Mouse (Mus musculus): Measurements from ENCODE around the gene Pwwp2b. TPM values are rescaled to one million over a fixed set of nuclear protein-coding genes. Genes with fewer than 3 reads are reported as not detected.

Pwwp2b gene
- polyA plus RNA-seq, 1 experiment from 2014 or later: 5.9 TPM

GRCm38 (mm10) chr7:139251881-139252301 is 3.6 kb downstream of the Pwwp2b start:
- ATAC-seq (replicated peaks): no peak
- Histone ChIP-seq H3K9me3 (no peaks in the 10 kb centered on the region), H3K4me2 (replicated peaks) (no peak overlapping the region), H3K4me1 (peaks cover 29% of the 10 kb centered on the region), H3K9ac (replicated peaks) (no peak overlapping the region), H3K27ac (replicated peaks) (no peak overlapping the region), H3K27me3 (peaks cover 4% of the 10 kb centered on the region; the same call in 1 of the 2 replicates), H3K4me3 (no peak overlapping the region), H3K36me3 (no peaks in the 10 kb centered on the region)
- WGBS: 68% methylated on average over 5 of the region's 5 CpGs

GRCm38 (mm10) chr7:139252566-139252965 is 4.3 kb downstream of the Pwwp2b start:
- Histone ChIP-seq H3K9me3 (no peaks in the 10 kb centered on the region), H3K36me3 (no peaks in the 10 kb centered on the region), H3K4me1 (peaks cover 22% of the 10 kb centered on the region), H3K27me3 (no peaks in the 10 kb centered on the region), H3K9ac (replicated peaks) (no peak overlapping the region), H3K4me3 (no peak overlapping the region), H3K27ac (replicated peaks) (no peak overlapping the region), H3K4me2 (replicated peaks) (no peak overlapping the region)
- ATAC-seq (replicated peaks): no peak
- 93% methylated on average over 7 of the region's 7 CpGs for WGBS

GRCm38 (mm10) chr7:139252986-139253385 is 4.7 kb downstream of the Pwwp2b start:
- Histone ChIP-seq H3K36me3 (no peaks in the 10 kb centered on the region), H3K4me1 (peaks cover 18% of the 10 kb centered on the region), H3K4me3 (no peak overlapping the region), H3K9me3 (no peaks in the 10 kb centered on the region), H3K27me3 (no peaks in the 10 kb centered on the region), H3K4me2 (replicated peaks) (no peak overlapping the region), H3K27ac (replicated peaks) (no peak overlapping the region), H3K9ac (replicated peaks) (no peak overlapping the region)
- no peak for ATAC-seq (replicated peaks)
- 79% methylated on average over 9 of the region's 9 CpGs for WGBS

DNA sequence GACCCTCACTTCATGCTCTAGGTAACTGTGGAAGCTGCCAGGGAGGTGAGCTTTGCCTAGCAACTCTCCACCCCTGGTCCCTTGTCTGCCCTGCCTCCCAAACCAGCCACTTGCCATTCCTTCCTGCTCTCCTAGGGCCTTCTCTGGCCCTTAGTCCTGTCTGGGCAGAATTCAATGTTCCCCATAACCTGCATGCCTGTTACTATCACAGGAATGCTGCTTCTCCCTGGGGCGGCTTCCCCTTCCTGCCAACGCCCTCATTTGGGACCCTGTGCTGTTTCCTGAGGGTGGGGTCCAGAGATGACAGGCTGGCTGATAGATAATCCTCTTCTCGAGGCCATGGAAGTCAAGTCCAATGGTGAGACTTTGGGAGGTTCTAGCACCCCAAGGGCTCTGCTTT is 5.2 kb downstream of the Pwwp2b start:
- no peak overlapping the region for H3K4me2 ChIP-seq (replicated peaks)
- no peaks in the 10 kb centered on the region for H3K9me3 ChIP-seq
- no peak overlapping the region for H3K27ac ChIP-seq (replicated peaks)
- H3K4me1 ChIP-seq: peaks cover 18% of the 10 kb centered on the region
- no peak for ATAC-seq (replicated peaks)
- no peak overlapping the region for H3K4me3 ChIP-seq
- H3K36me3 ChIP-seq: no peaks in the 10 kb centered on the region
- no peaks in the 10 kb centered on the region for H3K27me3 ChIP-seq
- H3K9ac ChIP-seq (replicated peaks): no peak overlapping the region
- WGBS: 79% methylated on average over 3 of the region's 3 CpGs

DNA sequence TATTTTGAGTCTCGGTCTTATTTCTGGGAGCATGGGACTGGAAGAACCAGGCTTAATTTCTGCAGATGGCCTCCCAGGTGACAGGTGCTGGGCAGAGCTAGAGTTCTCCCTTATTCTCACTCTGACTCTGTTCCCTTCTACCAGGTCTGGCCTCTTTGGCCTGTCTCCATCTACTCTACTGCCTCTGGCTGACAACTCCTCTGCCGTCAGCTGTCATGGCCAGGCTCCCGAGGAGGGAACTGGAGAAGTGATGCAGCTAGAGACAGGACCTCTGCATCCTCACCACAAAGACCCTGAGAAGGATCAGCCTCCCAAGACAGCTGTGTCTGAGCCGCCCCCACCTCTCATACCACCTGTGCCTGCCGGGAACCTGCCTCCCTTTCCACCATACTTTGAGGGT is 6.3 kb downstream of the Pwwp2b start:
- Histone ChIP-seq H3K9me3 (no peaks in the 10 kb centered on the region), H3K4me3 (no peak overlapping the region), H3K27me3 (no peaks in the 10 kb centered on the region), H3K9ac (replicated peaks) (no peak overlapping the region), H3K4me2 (replicated peaks) (no peak overlapping the region), H3K4me1 (peaks cover 7% of the 10 kb centered on the region), H3K27ac (replicated peaks) (no peak overlapping the region), H3K36me3 (no peaks in the 10 kb centered on the region)
- WGBS: 82% methylated on average over 5 of the region's 5 CpGs
- no peak for ATAC-seq (replicated peaks)

- no peaks in the 10 kb centered on the region for H3K4me1 ChIP-seq
- WGBS: 76% methylated on average over 10 of the region's 10 CpGs
- H3K4me3 ChIP-seq: no peak overlapping the region
- no peak for ATAC-seq (replicated peaks)
- H3K27ac ChIP-seq (replicated peaks): no peak overlapping the region
- H3K36me3 ChIP-seq: no peaks in the 10 kb centered on the region
- H3K9ac ChIP-seq (replicated peaks): no peak overlapping the region
- H3K4me2 ChIP-seq (replicated peaks): no peak overlapping the region
- H3K27me3 ChIP-seq: no peaks in the 10 kb centered on the region
- no peaks in the 10 kb centered on the region for H3K9me3 ChIP-seq
Observed at GRCm38 (mm10) chr7:139257752-139258542, 9.7 kb downstream of the Pwwp2b start.

- H3K36me3 ChIP-seq: no peaks in the 10 kb centered on the region
- no peaks in the 10 kb centered on the region for H3K9me3 ChIP-seq
- no peaks in the 10 kb centered on the region for H3K27me3 ChIP-seq
- no peak for ATAC-seq (replicated peaks)
- no peak overlapping the region for H3K9ac ChIP-seq (replicated peaks)
- H3K4me1 ChIP-seq: no peaks in the 10 kb centered on the region
- H3K27ac ChIP-seq (replicated peaks): no peak overlapping the region
- H3K4me3 ChIP-seq: no peak overlapping the region
- no peak overlapping the region for H3K4me2 ChIP-seq (replicated peaks)
- WGBS: 27% methylated on average over 4 of the region's 4 CpGs
Observed at GRCm38 (mm10) chr7:139264337-139264736, 16.1 kb downstream of the Pwwp2b start.

- Histone ChIP-seq H3K9ac (replicated peaks) (no peak overlapping the region), H3K4me3 (no peak overlapping the region), H3K27me3 (no peaks in the 10 kb centered on the region), H3K9me3 (no peaks in the 10 kb centered on the region), H3K27ac (replicated peaks) (no peak overlapping the region), H3K36me3 (no peaks in the 10 kb centered on the region), H3K4me2 (replicated peaks) (no peak overlapping the region), H3K4me1 (no peaks in the 10 kb centered on the region)
- 85% methylated on average over 6 of the region's 6 CpGs for WGBS
- ATAC-seq (replicated peaks): no peak
Observed at GRCm38 (mm10) chr7:139265634-139266033, 17.4 kb downstream of the Pwwp2b start.

GRCm38 (mm10) chr7:139266431-139266830 is 18.1 kb downstream of the Pwwp2b start:
- Histone ChIP-seq H3K27me3 (no peaks in the 10 kb centered on the region), H3K9me3 (no peaks in the 10 kb centered on the region), H3K4me2 (replicated peaks) (no peak overlapping the region), H3K27ac (replicated peaks) (no peak overlapping the region), H3K36me3 (no peaks in the 10 kb centered on the region), H3K4me3 (no peak overlapping the region), H3K4me1 (no peaks in the 10 kb centered on the region), H3K9ac (replicated peaks) (no peak overlapping the region)
- ATAC-seq (replicated peaks): no peak
- WGBS: 72% methylated on average over 6 of the region's 6 CpGs

DNA sequence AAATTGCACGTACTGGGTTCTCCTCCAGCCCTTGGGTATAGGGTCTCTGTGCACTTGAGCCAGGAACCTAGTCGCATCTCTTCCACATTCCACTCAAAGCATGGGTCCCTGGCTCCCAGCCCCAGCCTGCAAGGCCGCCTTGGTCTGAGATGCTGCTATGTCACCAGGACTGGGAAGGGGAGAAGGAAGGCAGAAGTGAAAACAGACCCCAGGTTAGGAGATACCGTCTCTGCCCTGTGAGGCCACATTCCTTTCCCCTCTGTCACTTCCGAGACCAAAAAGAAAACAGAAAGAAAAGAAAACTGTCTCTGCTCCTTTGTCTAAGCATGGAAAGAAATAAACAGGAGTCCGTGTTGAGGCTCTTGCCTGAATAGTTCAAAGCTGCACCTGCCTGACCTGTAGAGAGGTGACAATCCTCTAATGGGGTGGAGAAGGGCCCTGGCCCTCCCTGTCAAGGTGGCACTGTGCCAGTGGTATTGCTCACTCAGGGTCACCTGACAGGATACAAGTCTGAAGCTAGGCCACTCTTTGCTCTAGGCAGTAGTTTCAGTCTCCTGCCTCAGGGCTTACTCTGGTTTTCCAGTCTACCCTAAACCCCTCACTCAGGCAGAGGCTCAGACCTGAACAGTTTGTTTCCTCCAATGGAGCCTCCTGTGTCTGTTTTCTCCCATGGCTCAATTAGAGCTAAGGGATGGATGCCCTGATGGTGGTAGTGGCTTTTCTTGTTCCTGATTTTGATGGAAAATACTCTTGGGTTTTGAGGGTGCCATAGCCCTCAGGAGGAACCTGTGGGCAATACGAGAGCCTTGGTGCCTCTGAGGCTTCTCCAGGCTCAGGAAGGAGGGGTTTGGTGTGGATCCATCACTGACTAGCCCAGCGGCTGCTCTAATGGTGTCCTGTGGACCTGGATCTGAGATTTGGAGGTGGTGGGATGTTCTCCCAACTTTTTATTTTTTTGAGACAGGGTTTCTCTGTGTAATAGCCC is 18.9 kb downstream of the Pwwp2b start:
- Histone ChIP-seq H3K36me3 (no peaks in the 10 kb centered on the region), H3K4me3 (no peak overlapping the region), H3K4me1 (no peaks in the 10 kb centered on the region), H3K9ac (replicated peaks) (no peak overlapping the region), H3K27me3 (no peaks in the 10 kb centered on the region), H3K4me2 (replicated peaks) (no peak overlapping the region), H3K9me3 (no peaks in the 10 kb centered on the region), H3K27ac (replicated peaks) (no peak overlapping the region)
- ATAC-seq (replicated peaks): no peak
- 68% methylated on average over 8 of the region's 8 CpGs for WGBS

- Histone ChIP-seq H3K4me2 (replicated peaks) (no peak overlapping the region), H3K4me1 (peaks cover 17% of the 10 kb centered on the region), H3K9me3 (no peaks in the 10 kb centered on the region), H3K27ac (replicated peaks) (no peak overlapping the region), H3K9ac (replicated peaks) (no peak overlapping the region), H3K36me3 (no peaks in the 10 kb centered on the region), H3K27me3 (no peaks in the 10 kb centered on the region), H3K4me3 (no peak overlapping the region)
- no peak for ATAC-seq (replicated peaks)
- 87% methylated on average over 1 of the region's 1 CpGs for WGBS
Observed at GRCm38 (mm10) chr7:139270738-139271137, 22.5 kb downstream of the Pwwp2b start.

- no peak for ATAC-seq (replicated peaks)
- peaks cover 24% of the 10 kb centered on the region for H3K4me1 ChIP-seq
- H3K9me3 ChIP-seq: no peaks in the 10 kb centered on the region
- no peaks in the 10 kb centered on the region for H3K36me3 ChIP-seq
- H3K9ac ChIP-seq (replicated peaks): no peak overlapping the region
- H3K4me3 ChIP-seq: no peak overlapping the region
- H3K27me3 ChIP-seq: no peaks in the 10 kb centered on the region
- no peak overlapping the region for H3K4me2 ChIP-seq (replicated peaks)
- no peak overlapping the region for H3K27ac ChIP-seq (replicated peaks)
- 65% methylated on average over 5 of the region's 5 CpGs for WGBS
Observed at GRCm38 (mm10) chr7:139271871-139272270, 23.6 kb downstream of the Pwwp2b start.
